Comparison of ENCODE assay signal across 20 mouse cellular contexts in genomic region chr9:32765123-32765522, GRCm38 (mm10).
"Had no signal": no experiment of that assay in that cellular context is flagged by ENCODE, and none has a peak within 500 bp of the region (broad histone marks: within the 10 kb centered on the region; RNA-seq: fewer than 3 reads in every experiment).

No protein-coding gene starts in this region.

- H3K4me2 ChIP-seq: lung, embryonic 15.5 days; midbrain, embryonic 11.5 days; midbrain, embryonic 13.5 days; midbrain, embryonic 15.5 days; neural tube, embryonic 13.5 days; neural tube, embryonic 15.5 days; stomach, embryonic 15.5 days had no signal

- H3K9me3 ChIP-seq: lung, embryonic 15.5 days; megakaryocyte, embryonic 14.5 days; midbrain, embryonic 13.5 days; midbrain, embryonic 15.5 days; neural tube, embryonic 13.5 days; neural tube, embryonic 15.5 days; stomach, embryonic 15.5 days had no signal

- H3K4me3 ChIP-seq: lung, embryonic 15.5 days; megakaryocyte, embryonic 14.5 days; midbrain, embryonic 13.5 days; midbrain, embryonic 15.5 days; myocyte; neural tube, embryonic 13.5 days; neural tube, embryonic 15.5 days; stomach, embryonic 15.5 days had no signal

- ATAC-seq: liver, postnatal 0 days; lung, postnatal 0 days; midbrain, embryonic 13.5 days; midbrain, embryonic 15.5 days had no signal

- H3K4me1 ChIP-seq: megakaryocyte, embryonic 14.5 days; midbrain, embryonic 13.5 days; midbrain, embryonic 15.5 days; neural tube, embryonic 13.5 days; neural tube, embryonic 15.5 days; stomach, embryonic 15.5 days had no signal

- DNase-seq: liver, postnatal 0 days; lung, adult 2 months; lung, postnatal 14 days; lung, postnatal 36 days; retina, postnatal 1 day; right cerebral cortex, postnatal 25 days; thymus, adult 2 months; thymus, postnatal 25 days had no signal

- H3K36me3 ChIP-seq: lung, embryonic 15.5 days; midbrain, embryonic 13.5 days; midbrain, embryonic 15.5 days; neural tube, embryonic 13.5 days; neural tube, embryonic 15.5 days; stomach, embryonic 15.5 days had no signal

- H3K27ac ChIP-seq: lung, embryonic 15.5 days; macrophage; midbrain, embryonic 13.5 days; midbrain, embryonic 15.5 days; neural tube, embryonic 13.5 days; neural tube, embryonic 15.5 days; stomach, embryonic 15.5 days; stomach, postnatal 0 days had no signal

- H3K27me3 ChIP-seq: lung, embryonic 15.5 days; midbrain, embryonic 13.5 days; midbrain, embryonic 15.5 days; neural tube, embryonic 13.5 days; neural tube, embryonic 15.5 days; stomach, embryonic 15.5 days had no signal

- H3K9ac ChIP-seq: liver, postnatal 0 days; lung, embryonic 15.5 days; midbrain, embryonic 13.5 days; midbrain, embryonic 15.5 days; neural tube, embryonic 13.5 days; neural tube, embryonic 15.5 days; stomach, embryonic 15.5 days had no signal
